Comparison of ENCODE assay signal across 10 mouse cellular contexts in genomic region chr10:52309196-52309595, GRCm38 (mm10). TPM values are rescaled to one million over a fixed set of nuclear protein-coding genes. Genes with fewer than 3 reads are reported as not detected.
DNase-seq lines count a peak whose midpoint lies in the region; ATAC-seq lines count a peak whose summit lies in the region.
"Had no signal": no experiment of that assay in that cellular context is flagged by ENCODE, and none has a peak within 500 bp of the region (broad histone marks: within the 10 kb centered on the region; RNA-seq: fewer than 3 reads in every experiment).

No protein-coding gene starts in this region.

- H3K9me3 ChIP-seq in liver, embryonic 12.5 days (replicated peaks) = no peaks in the 10 kb centered on the region
- H3K9me3 ChIP-seq: midbrain, embryonic 10.5 days had no signal

- no peak overlapping the region for H3K4me2 ChIP-seq in liver, embryonic 12.5 days

- H3K27ac ChIP-seq in liver, embryonic 12.5 days = no peak overlapping the region
- H3K27ac ChIP-seq: midbrain, embryonic 10.5 days had no signal

- DNase-seq in spleen, postnatal 36 days (ENCODE audit: low spot score in 2 of 2) = peak; percentile 2 to 8
- no peak for DNase-seq in spleen, adult 18-20 months
- DNase-seq in heart, postnatal 36 days = peak; percentile 42 to 59
- peak; percentile 7 for DNase-seq in yolk sac, embryonic 10.5 days (ENCODE audit: low spot score)
- no peak for DNase-seq in layer of hippocampus, postnatal 14 days (ENCODE audit: low spot score in 2 of 2)
- no peak for DNase-seq in thymus, postnatal 14 days

- H3K4me3 ChIP-seq in liver, embryonic 12.5 days = no peak overlapping the region
- H3K4me3 ChIP-seq: midbrain, embryonic 10.5 days had no signal

- peaks cover 40% of the 10 kb centered on the region for H3K36me3 ChIP-seq in liver, embryonic 12.5 days

- intact Hi-C loops in heart, postnatal 36 days (cut with DNase I) = loop anchor here (2.0 kb wide), 2 partner anchors 14 to 30 kb away; no protein-coding TSS in a partner anchor

- 0 out of 2 replicates have a peak, but pooled peaks cover 4% of the 10 kb centered on the region for H3K4me1 ChIP-seq in liver, embryonic 12.5 days
- H3K4me1 ChIP-seq: midbrain, embryonic 10.5 days had no signal

- H3K27me3 ChIP-seq in liver, embryonic 12.5 days (replicated peaks) = no peaks in the 10 kb centered on the region

- no peak overlapping the region for H3K9ac ChIP-seq in liver, embryonic 12.5 days

- peak; percentile 40; the same call in 1 of the 2 replicates for ATAC-seq in liver, embryonic 12.5 days
- ATAC-seq in frontal cortex, adult (ENCODE audit: low TSS enrichment) = no peak

- WGBS in liver, embryonic 12.5 days (ENCODE audit: insufficient replicate concordance) = 24% methylated on average over 8 of the region's 8 CpGs

RNA-seq across cellular contexts. Expression of gene Gm26741, which starts 49.4 kb away (rescaled TPM):
- not detected for total RNA-seq in heart, postnatal 36 days (2021)
- polyA plus RNA-seq in liver, embryonic 12.5 days (2016; fragmentation: Nextera tagmentation; extraction: Ambion mirVana) = not detected in 2 replicates
- not detected for total RNA-seq in layer of hippocampus, postnatal 14 days (2021)
- polyA plus RNA-seq: midbrain, embryonic 10.5 days; testis, adult 2 months had no signal

Comparison
In these comparisons a context has a peak if more than half of its experiments do, and no peak if none do; other contexts are left out.
1. DNase-seq: peak in spleen, postnatal 36 days (2 of 2), heart, postnatal 36 days (2 of 2) and yolk sac, embryonic 10.5 days (single experiment); none in spleen, adult 18-20 months (0 of 2), layer of hippocampus, postnatal 14 days (0 of 2) and thymus, postnatal 14 days (single experiment).